Mouse (Mus musculus) gastrocnemius, postnatal 36 days (tissue): ENCODE measurements at regions not wholly inside any gene's neighbourhood (a gene's known extent, or its start where the extent isn't known, plus 50 kb on each side); places are given as distances from the start of the nearest gene placed in this dataset.
A peak's percentile ranks its signal among the peaks of the same experiment; 100 is the strongest.
"Not testable (repeated sequence)": the region's sequence is repeated elsewhere in the genome, so short reads cannot be mapped to it uniquely, and the experiment has no call there.

Source experiments
- DNase-seq, 2 experiments: peaks; one replicate each; pipeline ENCODE4 v3.0.0; 2022
- intact Hi-C: fragments of 180-260 bp; cut with DNase I; formaldehyde crosslinking; loops from one replicate; pipeline ENCODE4 v1.15.1; 2025

DNA sequence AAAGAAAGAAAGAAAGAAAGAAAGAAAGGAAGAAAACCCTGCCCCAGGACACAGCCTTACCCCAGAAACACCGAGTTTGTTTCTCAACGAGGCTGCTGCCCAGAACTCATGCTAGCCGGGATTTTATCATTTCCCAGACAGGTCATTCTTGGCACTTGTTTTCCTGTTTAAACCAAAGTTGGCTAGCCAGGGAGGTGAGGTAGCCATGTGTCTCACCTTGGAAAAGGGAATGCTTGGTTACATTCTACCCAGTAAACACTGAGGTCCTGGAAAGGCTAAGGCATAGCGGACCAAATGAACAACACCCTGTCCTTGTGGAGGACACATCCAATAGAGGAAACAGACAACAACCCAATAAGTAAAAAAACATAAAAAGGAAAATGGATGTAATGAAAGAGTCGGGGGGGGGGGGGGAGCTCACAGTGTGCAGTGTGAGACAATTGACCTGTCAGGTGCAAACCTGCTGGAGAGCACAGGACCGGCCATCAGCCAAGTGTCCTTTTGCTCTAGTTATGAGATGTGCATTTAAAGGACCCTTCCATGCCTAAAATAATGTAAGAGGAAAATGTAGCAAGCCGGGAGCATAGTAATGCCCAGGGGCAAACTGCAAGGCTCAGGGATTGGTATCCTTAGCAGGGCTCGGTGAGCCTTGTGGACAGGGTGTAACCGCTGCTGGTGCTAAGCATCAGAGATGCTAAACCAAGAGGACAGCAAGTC is 78.2 kb upstream of the Fzd7 start:
- intact Hi-C loops: no loop called here
- DNase-seq: no peak

DNA sequence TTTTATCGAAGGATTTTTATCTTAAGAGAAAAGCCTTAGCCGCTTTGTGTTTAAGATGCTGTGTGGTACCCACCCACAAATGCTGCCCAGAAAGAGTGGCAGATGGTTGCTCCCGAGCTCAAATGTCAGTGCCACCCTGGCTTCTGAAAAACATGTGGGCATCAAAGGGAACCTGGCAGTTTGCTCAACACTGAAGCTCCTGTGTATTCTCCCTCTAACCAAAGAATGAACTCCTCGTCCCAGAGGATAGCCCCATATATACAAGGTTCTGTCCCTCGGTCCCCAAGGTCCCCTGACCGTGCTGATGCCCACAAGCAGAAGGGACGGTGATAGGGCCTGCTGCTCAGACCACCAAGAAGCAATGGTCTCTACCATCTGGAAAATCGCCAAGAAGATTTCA is 76.9 kb upstream of the Fzd7 start:
- no peak for DNase-seq
- intact Hi-C loops: no loop called here

DNA sequence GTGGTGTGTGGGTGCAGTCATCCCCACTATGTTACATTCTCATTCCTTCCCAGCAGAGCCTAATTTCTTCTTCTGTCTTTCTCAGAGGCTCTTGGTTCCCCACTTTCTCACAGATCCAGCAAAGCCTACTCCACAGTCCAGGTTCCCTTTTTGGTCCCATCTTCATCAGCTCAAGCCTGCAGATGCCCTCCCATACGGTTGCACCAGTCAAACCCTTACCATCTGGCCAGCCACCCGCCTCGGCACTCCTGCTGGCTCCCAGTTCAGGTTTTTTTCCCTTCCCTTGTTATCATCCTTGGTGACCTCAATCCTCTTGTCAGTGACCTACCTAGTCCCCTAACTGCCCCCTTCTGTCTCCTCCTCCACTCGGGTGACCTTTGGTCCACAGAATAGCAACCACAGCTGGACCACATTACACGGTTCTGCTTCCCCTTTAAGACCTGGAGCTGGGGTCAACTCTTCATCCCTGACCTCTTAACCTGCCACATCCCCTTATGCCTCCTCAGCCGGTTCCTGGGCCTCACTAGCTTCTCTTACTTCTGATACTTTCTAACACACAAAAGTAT is 75.4 kb upstream of the Fzd7 start:
- intact Hi-C loops: no loop called here

DNA sequence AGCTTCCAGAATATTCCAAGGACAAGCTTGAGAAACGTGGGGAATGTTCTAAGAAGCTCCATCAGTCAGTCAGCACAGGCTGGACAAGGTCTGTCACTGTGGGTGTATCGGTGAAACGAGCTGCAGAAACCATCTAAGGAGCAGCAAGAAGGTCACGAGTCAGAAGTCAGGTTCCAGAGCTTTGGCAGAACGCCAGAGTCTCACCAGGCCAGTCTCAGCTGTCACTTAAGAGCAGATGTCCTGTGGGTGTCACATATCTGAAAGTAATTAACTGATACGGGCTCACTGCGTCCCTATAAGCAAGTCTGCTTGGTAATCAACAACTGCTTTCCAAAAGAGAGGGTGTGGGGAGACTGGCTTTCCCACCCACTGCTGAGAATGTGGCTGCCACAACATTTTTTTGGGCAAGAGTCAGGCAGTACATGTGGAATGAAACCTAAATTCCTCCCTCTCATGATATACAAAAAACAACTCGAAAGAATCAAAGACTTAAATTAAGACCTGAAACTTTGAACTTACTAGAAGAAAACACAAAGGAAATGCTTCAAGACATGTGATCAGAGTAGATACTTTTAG is 72.6 kb upstream of the Fzd7 start:
- intact Hi-C loops: loop anchor here (5.0 kb wide), 1 partner anchor 72 kb away; no protein-coding TSS in a partner anchor
- DNase-seq: peak; percentile 40 to 42

More for the DNA sequence above, 75.4 kb upstream of the Fzd7 start:
- no peak for DNase-seq

DNA sequence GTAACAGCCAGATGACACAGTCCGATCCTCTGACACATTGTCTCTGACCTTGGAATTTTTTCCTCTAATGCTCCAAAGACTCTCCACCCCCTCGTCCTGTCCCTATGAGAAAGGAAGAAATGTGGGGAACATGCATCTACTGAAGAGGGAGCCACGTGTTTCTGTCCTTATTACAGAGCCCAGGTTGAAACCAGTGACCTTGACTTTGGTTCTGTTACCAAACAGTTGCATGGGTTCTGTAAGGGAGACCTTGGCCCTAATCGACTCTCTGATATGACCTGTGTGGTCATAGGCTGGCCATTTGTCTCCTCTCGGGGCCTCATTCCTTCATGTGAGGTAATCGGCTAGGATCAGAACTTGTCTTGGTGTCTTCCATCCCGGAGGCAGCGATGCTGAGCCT is 69.0 kb upstream of the Fzd7 start:
- DNase-seq: no peak
- intact Hi-C loops: loop anchor here (5.0 kb wide), 1 partner anchor 76 kb away; no protein-coding TSS in a partner anchor

DNA sequence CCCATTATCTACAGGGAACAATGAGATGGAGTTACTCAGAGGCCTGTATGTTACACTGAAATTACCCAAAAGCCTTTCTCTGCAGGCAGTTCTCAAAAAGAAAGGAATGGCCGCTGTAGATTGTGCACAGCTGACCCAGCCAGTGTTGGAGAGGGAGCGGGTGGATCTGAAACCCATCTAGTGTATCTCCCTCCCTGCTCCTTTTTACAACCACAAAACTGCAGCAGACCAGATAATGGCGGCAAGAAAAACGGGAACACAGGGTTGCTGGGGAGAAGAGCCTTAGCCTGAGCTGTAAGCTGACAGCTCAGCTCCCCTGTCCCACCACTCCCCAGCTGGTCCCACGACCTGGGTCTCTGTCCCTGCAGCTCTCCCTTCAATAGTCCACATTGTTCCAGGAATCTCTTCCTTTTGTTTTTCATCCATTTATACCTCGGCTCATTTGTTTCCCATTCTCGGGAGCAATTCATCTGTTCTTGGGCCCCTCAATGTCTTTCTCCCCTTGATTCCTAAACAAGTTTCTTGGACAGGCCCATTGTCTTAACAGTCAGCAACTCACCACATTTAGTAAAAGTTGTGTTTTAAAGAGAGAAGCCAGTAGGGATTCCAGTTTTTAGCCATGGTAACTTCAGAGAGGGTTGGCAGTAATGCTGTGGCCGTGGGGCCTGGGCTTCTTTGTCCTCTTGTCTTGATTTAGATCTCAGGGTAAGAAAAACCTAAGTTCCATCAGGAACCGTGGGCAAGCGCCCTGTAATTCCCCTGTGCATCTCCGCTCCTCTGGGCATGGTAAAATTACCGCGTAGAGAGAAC is 67.6 kb upstream of the Fzd7 start:
- intact Hi-C loops: loop anchor here (5.0 kb wide), 1 partner anchor 77 kb away; no protein-coding TSS in a partner anchor
- no peak for DNase-seq

DNA sequence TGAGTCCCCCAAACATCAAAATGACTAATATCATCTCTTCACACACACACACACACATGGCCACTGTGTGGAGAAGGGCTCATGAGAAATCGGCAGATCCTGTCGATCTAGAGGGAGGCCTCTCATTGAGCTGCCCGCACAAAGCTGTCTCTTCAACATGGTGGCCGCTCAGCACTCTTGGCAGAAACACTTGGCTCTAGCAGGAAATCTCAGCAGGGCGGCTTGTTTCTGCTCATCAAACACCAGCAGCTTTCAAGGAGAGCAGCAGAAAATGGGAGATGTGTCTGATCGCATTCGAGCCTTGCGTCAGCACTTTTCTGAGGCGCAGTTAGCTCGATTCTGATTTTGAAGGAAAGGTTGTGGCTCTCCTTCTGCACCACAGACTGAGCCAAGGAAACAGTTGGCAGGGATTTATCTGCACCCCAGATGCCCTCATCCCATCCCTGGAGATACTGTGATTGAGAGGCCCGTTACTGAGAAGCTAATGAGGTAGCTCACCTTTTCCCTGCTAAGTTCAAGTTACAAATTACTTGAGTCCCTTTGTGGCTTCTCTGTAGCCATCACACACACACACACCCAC is 66.4 kb upstream of the Fzd7 start:
- no peak for DNase-seq
- intact Hi-C loops: no loop called here

DNA sequence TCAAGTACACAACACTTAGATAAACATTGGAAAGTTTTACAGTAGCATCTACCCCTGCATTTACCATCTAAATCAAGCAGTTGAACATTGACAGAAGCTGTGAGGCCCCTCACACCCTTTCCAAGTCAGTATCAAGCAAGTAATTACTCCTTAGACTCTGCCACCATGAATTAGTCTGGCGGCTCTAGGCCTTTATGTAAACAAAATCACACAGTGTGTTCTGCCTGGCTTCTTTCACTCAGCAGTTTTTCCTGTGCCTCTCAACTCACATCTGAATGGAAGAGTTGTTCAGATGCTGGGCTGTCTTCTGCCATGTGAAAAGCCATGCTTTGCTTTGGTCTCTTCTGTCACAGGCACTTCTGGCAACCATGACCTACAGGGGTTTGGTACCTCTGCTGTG is 64.9 kb upstream of the Fzd7 start:
- intact Hi-C loops: no loop called here
- no peak for DNase-seq

DNA sequence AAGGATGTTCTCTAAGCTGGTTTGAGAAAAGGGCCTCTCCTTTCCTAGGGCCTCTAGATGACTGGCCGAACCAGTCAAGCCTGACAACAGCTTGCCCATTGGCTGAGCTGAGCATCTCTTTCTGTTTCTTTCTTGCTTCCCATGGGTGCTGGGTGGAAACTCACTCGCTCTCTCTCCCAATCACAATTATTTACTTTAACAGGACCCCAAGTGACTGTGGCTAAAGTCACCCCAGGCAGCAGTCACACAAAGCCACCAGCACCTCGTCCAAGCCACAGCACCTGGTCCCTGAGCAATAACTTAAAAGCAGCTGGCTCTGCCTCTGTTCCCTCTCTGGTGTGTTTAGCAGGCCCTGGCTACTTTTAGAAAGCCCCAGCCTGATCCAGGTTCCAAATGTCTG is 64.3 kb upstream of the Fzd7 start:
- DNase-seq: no peak
- intact Hi-C loops: no loop called here

DNA sequence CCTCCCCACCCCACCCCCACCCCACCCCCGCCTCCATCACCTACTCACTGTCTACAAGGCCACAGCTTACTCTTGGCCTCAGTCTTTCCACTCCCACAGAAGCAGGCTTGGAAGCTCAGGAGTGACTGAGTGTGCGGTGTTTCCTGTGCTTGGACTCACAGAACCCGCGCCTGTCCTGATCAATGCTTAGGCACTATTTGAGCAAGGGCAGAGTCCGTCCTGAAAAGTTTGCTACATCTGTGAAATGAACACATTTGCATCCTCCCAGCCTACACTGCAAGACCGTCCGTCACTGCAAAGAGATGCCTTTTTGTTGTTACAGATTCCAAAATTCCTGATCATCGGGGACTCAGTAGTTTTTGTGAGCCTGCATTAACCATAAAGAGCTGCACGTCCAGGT is 63.5 kb upstream of the Fzd7 start:
- DNase-seq: no peak
- intact Hi-C loops: no loop called here

DNA sequence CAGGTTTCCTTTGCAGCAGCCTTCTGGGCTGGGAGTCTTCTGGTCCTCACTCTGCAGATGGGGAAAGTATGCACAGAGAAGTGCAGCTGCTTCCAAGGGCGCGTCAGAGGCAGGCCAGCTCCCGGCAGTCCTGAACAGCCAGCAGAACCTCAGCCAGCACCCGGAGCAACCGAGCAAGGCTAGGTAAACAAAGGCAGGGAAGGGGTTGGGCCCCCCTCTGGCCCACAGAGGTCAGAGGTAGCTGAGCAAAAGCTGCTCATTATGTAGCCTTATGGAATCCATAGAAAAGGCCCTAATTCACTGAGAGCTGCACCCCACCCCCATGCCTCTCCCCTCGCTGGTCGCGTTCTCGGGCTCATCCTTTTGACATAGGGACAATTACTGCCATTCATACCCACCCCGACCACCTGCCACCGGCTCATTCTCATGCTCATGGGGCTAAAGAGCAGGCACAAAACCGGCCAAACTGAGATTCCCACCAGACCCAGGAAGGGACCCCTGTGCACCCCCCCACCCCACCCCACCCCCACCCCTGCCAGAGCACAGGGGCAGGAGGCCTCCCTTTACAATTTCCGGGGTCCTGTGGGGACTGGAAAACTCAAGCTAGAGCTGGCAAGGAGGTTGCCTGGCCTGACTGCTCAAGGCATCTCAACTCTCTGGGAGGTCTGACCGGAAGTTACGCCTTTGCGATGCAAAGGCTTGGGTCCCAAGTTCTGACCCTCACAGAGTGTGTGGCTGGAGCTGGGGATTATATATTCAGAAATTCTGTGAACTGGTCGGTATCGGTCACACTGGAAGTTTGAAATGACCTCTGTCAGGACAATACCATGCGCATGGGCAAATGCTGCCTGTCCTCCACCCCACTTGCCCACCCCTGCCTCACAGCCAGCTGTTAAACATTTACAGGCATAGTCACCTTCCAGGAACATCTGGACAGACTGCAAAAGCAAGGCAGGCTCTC is 59.0 kb upstream of the Fzd7 start:
- intact Hi-C loops: no loop called here
- peak; percentile 19 to 37 for DNase-seq

DNA sequence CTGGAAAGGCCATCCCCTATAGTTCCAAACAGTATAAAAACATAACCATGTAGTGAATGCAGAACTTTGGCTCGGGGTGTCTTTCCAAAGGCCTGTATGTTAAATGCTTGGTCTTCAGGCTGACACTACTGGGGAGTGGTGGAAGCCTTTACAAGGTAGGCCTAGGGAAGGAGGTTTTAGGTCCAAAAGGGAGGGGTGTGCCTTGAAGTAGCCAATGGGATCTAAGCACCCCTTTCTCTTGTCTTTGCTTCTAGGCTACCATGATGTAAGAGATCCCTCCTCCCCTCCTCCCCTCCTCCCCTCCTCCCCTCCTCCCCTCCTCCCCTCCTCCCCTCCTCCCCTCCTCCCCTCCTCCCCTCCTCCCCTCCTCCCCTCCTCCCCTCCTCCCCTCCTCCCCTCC is 56.5 kb upstream of the Fzd7 start:
- DNase-seq: not testable (repeated sequence)
- intact Hi-C loops: loop anchor here (5.0 kb wide), 1 partner anchor 197 kb away; no protein-coding TSS in a partner anchor

DNA sequence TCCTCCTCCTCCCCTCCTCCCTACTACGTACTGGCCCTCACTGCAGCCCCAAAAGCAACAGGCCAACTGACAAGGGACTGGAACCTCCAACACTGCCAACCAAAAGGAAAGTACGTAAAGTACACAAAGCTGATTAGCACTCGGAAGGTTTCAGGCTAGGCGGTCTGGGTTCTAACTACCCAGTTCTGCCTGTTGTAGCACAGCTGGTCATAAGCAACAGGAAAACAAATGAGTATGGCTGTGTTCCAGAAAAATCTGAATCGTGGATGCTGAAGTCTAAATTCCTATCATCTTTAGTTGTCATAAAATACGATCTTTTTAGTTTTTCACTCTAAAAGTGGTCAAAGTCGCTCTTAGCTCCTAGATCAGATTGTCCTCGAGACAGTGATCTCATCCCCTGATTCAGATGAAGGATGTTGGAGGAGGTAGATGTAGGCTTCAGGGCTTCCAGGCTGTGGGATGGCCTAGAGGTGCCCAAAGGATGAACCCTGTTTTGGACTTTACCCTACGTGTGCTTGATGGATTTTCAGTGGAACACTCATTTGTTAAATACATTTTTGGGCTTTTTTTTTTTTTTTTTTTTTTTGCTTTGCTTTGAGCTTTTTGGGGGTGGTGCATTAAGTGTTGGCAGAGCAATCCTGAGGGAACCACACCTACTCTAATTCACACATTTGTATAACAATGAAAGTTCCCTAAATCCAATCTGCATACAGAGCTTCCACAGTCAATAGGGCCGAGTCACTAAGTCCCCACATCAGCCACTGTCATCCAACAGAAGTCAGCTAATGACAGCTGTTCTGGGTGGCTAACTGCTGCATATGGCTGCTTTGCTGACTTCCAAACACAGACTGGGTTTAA is 55.6 kb upstream of the Fzd7 start:
- intact Hi-C loops: loop anchor here (5.0 kb wide), 1 partner anchor 196 kb away; no protein-coding TSS in a partner anchor

DNA sequence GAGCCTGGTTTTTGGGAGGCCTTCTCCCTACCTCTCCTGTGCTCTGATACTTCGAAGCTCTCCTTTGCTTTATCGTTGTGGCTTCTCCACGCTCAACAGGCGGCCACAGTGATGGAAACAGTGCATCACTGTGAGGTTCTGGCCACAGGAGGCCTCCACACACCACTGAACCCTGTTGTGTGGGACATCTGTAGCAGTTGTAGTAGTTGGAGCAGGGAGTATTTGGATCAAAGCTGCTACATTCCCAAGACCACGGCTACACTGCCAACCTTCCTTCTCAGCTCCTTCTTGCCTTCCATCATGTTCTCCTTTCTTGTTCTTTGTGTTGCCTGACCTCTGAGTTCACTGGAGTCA is 55.0 kb upstream of the Fzd7 start:
- DNase-seq: no peak
- intact Hi-C loops: loop anchor here (5.0 kb wide), 1 partner anchor 195 kb away; no protein-coding TSS in a partner anchor

More for the DNA sequence above, 55.6 kb upstream of the Fzd7 start:
- no peak for DNase-seq

DNA sequence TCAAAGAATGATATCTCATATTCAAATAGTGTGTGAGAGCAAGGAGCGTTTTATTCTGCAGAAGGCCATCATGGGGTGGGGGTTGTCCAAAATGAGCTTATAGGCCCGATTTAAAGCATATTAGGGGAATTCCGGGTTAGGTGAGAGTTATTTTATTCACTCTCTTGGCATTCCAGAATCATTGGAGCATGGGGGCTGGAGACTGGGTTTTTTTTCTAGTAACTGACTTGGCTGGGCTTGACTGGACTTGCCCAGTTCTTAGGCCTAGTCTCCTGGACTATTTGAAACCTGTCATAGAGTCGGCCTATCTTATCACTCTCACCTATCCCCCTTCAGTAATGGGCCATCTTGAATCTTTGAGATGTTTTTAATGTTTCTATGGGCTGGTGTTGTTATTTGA is 52.9 kb upstream of the Fzd7 start:
- no peak for DNase-seq
- intact Hi-C loops: loop anchor here (5.0 kb wide), 1 partner anchor 193 kb away; no protein-coding TSS in a partner anchor

DNA sequence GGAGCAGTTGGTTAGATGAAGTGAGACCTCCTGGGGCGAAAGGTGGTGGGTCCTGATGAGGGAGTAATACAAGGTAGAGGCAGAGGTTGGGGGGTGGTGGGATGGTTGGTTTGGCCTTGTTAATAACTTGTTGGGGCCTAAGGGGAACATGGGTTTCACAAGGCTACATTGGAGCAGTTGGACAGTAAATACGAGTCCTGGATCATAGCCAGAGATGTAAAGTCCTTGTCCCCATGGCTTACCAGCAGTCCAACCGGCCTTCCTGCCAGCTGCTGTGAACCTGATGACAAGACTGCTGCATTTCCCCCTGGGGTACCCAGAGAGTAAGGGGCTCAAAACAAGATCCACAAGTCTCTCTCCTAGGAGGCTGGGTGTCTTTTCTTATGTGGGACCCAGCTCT is 52.0 kb upstream of the Fzd7 start:
- no peak for DNase-seq
- intact Hi-C loops: no loop called here

DNA sequence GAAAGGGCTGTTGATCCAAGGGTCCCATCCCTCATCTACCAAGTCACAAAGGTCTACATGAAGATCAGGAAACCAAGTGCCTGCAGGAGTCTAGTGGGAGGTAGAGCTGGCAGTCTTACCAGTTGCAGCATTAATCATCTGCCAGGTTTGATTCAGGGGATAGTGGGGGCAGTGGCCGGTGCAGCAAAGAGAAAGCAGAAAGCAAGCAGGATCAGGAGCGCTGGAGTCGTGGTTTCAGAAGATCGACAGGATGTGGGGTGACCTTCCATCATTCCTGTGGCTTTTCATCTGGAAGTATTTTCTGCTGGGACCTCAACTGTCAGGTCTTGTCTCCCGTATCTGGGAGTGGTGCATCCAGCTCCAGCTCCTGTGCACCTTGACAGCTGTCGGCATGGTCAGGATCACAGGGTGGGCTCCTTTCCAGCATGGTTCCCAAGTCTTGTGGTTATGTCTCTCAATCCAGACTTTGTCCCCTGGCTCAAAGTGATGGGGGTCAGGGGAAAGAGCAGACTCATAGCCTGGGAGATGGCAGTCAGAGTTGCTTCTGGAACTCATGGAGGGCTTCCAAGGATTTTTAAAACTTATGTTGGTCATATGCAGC is 51.2 kb upstream of the Fzd7 start:
- DNase-seq: no peak
- intact Hi-C loops: no loop called here
